Mouse (Mus musculus) liver, postnatal 0 days (tissue): ENCODE data around the gene Pdzrn3. TPM values are rescaled to one million over a fixed set of nuclear protein-coding genes. Genes with fewer than 3 reads are reported as not detected.

ENCODE experiments used
- ATAC-seq: fragments of 200-750 bp; cut with Nextera tagmentation; 2 replicates; pipeline ENCODE4 v1.8.0; 2017; ENCODE audit warnings: mild to moderate bottlenecking, moderate library complexity
- DNase-seq: peaks from one replicate; pipeline ENCODE4 v3.0.0-alpha.2; 2016
- H3K27ac ChIP-seq: fragments of 300-500 bp; sonication (generic); 2 replicates; pipeline ENCODE4 v1.5.1; 2014; ENCODE audit warnings: antibody characterized with exemption, moderate library complexity, mild to moderate bottlenecking, low read depth
- H3K27me3 ChIP-seq: fragments of 300-500 bp; sonication (generic); 2 replicates; pipeline ENCODE4 v1.6.1; 2014; ENCODE audit warnings: low read length, control low read depth, mixed read lengths; ENCODE audit not compliant: insufficient read depth
- H3K36me3 ChIP-seq: fragments of 300-500 bp; sonication (generic); replicated peaks from 2 replicates; pipeline ENCODE4 v1.6.1; 2014; ENCODE audit warnings: mild to moderate bottlenecking, control low read depth, low read length, moderate library complexity, mixed read lengths; ENCODE audit not compliant: insufficient read depth
- H3K4me1 ChIP-seq: fragments of 300-500 bp; sonication (generic); 2 replicates; pipeline ENCODE4 v1.6.1; 2014; ENCODE audit warnings: antibody characterized with exemption, mild to moderate bottlenecking, control low read depth; ENCODE audit not compliant: insufficient read depth
- H3K4me2 ChIP-seq: fragments of 300-500 bp; sonication (generic); 2 replicates; pipeline ENCODE4 v1.6.1; 2014; ENCODE audit warnings: low read depth, mild to moderate bottlenecking, low read length, moderate library complexity, mixed read lengths
- H3K4me3 ChIP-seq: fragments of 300-500 bp; sonication (generic); 2 replicates; pipeline ENCODE4 v1.5.1; 2014; ENCODE audit warnings: low read depth, low read length
- H3K9ac ChIP-seq: fragments of 300-500 bp; sonication (generic); replicated peaks from 2 replicates; pipeline ENCODE4 v1.6.1; 2014; ENCODE audit warnings: mild to moderate bottlenecking, moderate library complexity
- H3K9me3 ChIP-seq: fragments of 300-500 bp; sonication (generic); 2 replicates; pipeline ENCODE4 v1.6.1; 2016; ENCODE audit warnings: mild to moderate bottlenecking, control low read depth, low read length, mixed read lengths
- CTCF ChIP-seq: sonication (generic); IDR thresholded peaks from 2 replicates; pipeline ENCODE4 v1.5.1; 2016; ENCODE audit warnings: antibody characterized with exemption, low read depth
- EP300 ChIP-seq: IDR thresholded peaks from 2 replicates; pipeline ENCODE4 v1.6.1; 2016; ENCODE audit warnings: antibody characterized with exemption, low read depth, mild to moderate bottlenecking
- WGBS: fragments of 180-500 bp; shearing (Covaris S2); extraction: QIAGEN DNeasy Blood & Tissue Kit; methylation state at CpG from one replicate; pipeline ENCODE4 v1.1.7; 2014; ENCODE audit not compliant: insufficient replicate concordance; 5-methylcytosine and 5-hydroxymethylcytosine counted together
- polyA plus RNA-seq: library from polyadenylated mRNA; unstranded; fragments of >200 nt; fragmentation: Nextera tagmentation; extraction: Ambion mirVana; gene quantifications from 2 replicates; pipeline ENCODE4 v1.2.1, GENCODE M21; 2015

The Pdzrn3 gene
- polyA plus RNA-seq, 1 experiment from 2014 or later = 0.69 TPM

DNA sequence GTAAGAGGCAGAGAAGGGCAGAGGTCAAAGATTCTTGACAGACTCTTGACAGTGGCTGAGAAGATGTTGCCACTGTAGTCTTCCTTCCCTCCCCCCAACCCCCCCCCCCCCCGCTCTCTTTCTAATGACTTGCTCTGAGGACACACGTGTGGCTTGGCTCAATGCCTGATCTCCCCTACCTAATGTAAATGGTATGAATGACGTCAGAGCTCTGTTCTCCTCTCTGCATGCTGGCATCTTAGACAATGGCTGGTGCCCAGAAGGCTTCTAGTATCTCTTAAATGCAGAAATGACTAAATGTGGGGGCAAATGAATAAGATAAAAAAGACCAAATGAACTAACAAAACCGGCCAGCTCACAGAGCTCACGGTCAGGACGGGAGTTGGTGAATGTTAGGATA lies 49.2 kb downstream of the Pdzrn3 start:
- Histone ChIP-seq H3K9me3 (no peaks in the 10 kb centered on the region), H3K27ac (no peak overlapping the region), H3K9ac (no peak overlapping the region), H3K27me3 (no peaks in the 10 kb centered on the region), H3K4me1 (peaks cover 18% of the 10 kb centered on the region; the same call in 1 of the 2 replicates), H3K36me3 (no peaks in the 10 kb centered on the region), H3K4me2 (no peak overlapping the region), H3K4me3 (no peak overlapping the region)
- ATAC-seq (no peak), DNase-seq (no peak)
- WGBS = 56% methylated on average over 5 of the region's 6 CpGs
- no peak for TF ChIP-seq CTCF
- no peak for TF ChIP-seq EP300

GRCm38 (mm10) chr6:101327741-101328140 lies 50.0 kb downstream of the Pdzrn3 start:
- peaks cover 18% of the 10 kb centered on the region; the same call in 1 of the 2 replicates for H3K4me1 ChIP-seq
- 84% methylated on average over 5 of the region's 5 CpGs for WGBS
- no peak for ATAC-seq

DNA sequence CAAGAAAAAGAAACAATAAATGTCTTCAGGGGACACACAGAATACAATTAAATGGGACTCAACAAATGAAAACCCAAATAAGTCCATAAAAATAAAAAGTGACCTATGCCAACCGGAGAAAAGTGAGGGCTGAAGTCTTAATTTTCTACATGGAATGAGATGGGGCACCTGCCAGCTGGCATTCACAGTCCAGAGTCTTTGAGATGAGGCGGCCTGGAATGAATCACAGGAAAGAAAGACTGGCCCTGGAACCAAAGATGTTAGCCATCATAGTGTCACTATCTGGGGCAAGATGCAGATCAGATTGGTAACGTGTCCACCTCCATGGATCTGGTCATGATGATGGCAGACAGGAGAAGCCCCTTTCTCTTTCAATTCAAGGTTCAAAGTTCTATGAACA lies 50.5 kb downstream of the Pdzrn3 start:
- H3K27me3 ChIP-seq = no peaks in the 10 kb centered on the region
- H3K9ac ChIP-seq = no peak overlapping the region
- H3K4me3 ChIP-seq = no peak overlapping the region
- no peaks in the 10 kb centered on the region for H3K9me3 ChIP-seq
- TF ChIP-seq CTCF (no peak), EP300 (no peak)
- H3K4me2 ChIP-seq = no peak overlapping the region
- ATAC-seq (no peak), DNase-seq (no peak)
- H3K36me3 ChIP-seq = no peaks in the 10 kb centered on the region
- 79% methylated on average over 3 of the region's 3 CpGs for WGBS
- peaks cover 18% of the 10 kb centered on the region; the same call in 1 of the 2 replicates for H3K4me1 ChIP-seq
- H3K27ac ChIP-seq = no peak overlapping the region

More at GRCm38 (mm10) chr6:101327741-101328140, 50.0 kb downstream of the Pdzrn3 start:
- H3K27me3 ChIP-seq = no peaks in the 10 kb centered on the region
- no peak overlapping the region for H3K9ac ChIP-seq
- no peaks in the 10 kb centered on the region for H3K36me3 ChIP-seq
- no peak for TF ChIP-seq CTCF
- no peak for TF ChIP-seq EP300
- DNase-seq = no peak
- H3K9me3 ChIP-seq = no peaks in the 10 kb centered on the region
- H3K4me2 ChIP-seq = no peak overlapping the region
- H3K4me3 ChIP-seq = no peak overlapping the region
- no peak overlapping the region for H3K27ac ChIP-seq

GRCm38 (mm10) chr6:101325842-101326639 lies 51.7 kb downstream of the Pdzrn3 start:
- Histone ChIP-seq H3K36me3 (no peaks in the 10 kb centered on the region), H3K9me3 (no peaks in the 10 kb centered on the region), H3K27ac (no peak overlapping the region), H3K27me3 (no peaks in the 10 kb centered on the region), H3K9ac (no peak overlapping the region), H3K4me1 (peaks cover 18% of the 10 kb centered on the region; the same call in 1 of the 2 replicates), H3K4me2 (no peak overlapping the region), H3K4me3 (no peak overlapping the region)
- WGBS = 68% methylated on average over 3 of the region's 3 CpGs
- no peak for TF ChIP-seq CTCF
- no peak for TF ChIP-seq EP300
- DNase-seq (no peak), ATAC-seq (no peak)

DNA sequence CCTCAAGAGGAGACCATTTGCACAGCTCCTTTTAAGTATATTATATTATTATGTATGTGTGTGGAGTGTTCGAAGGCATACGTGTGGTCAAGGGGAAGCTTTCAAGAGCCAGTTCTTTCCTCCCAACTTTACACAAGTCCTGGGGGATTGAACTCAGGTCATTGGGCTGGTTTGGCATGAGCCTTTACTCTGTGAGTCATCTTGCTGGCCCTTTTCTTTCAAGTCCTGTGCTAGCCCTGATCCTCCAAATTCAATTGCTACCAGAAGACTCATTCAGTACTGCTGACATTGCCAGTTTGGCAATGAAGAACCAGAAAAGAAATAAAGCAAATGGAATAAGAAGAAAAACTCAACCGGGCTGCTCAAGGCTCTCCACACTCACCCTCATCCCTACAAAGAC lies 55.1 kb downstream of the Pdzrn3 start:
- WGBS = 81% methylated on average over 3 of the region's 3 CpGs
- Histone ChIP-seq H3K9ac (no peak overlapping the region), H3K4me3 (no peak overlapping the region), H3K4me1 (no peaks in the 10 kb centered on the region), H3K9me3 (no peaks in the 10 kb centered on the region), H3K27ac (no peak overlapping the region), H3K36me3 (no peaks in the 10 kb centered on the region), H3K27me3 (no peaks in the 10 kb centered on the region), H3K4me2 (no peak overlapping the region)
- ATAC-seq (no peak), DNase-seq (no peak)
- no peak for TF ChIP-seq CTCF
- no peak for TF ChIP-seq EP300

DNA sequence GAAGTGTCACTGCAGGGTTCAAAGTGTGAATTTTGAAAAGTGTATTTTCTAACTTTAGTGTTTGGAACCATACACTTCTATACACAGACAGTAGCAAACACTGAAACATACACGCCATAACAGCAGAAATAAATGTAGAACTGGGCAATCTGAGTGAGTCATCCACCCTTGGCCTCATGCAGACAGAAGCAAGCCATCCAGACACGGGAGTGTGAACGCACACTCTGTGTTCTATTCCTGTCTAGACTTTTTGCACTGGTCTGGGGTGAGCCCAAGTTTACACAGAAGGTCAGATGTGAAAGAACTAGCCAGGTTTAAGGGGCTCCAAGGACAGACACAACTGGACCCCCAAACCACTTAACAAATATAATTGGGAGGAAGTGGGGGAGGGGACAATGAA lies 57.3 kb downstream of the Pdzrn3 start:
- no peaks in the 10 kb centered on the region for H3K27me3 ChIP-seq
- no peaks in the 10 kb centered on the region for H3K4me1 ChIP-seq
- H3K9ac ChIP-seq = no peak overlapping the region
- no peak overlapping the region for H3K27ac ChIP-seq
- no peaks in the 10 kb centered on the region for H3K9me3 ChIP-seq
- H3K36me3 ChIP-seq = no peaks in the 10 kb centered on the region
- H3K4me3 ChIP-seq = no peak overlapping the region
- ATAC-seq = no peak
- H3K4me2 ChIP-seq = no peak overlapping the region
- DNase-seq = no peak
- TF ChIP-seq EP300 (no peak), CTCF (no peak)
- WGBS = 66% methylated on average over 3 of the region's 3 CpGs
